Mouse (Mus musculus) C2C12 (cell line): Measurements from ENCODE around the gene Ppp1r2. TPM values are rescaled to one million over a fixed set of nuclear protein-coding genes. Genes with fewer than 3 reads are reported as not detected.
A peak's percentile ranks its signal among the peaks of the same experiment; 100 is the strongest.

ENCODE experiments used
- H3K27me3 ChIP-seq: one replicate; pipeline ENCODE4 v1.6.1; 2011; ENCODE audit not compliant: control insufficient read depth, insufficient read depth, insufficient read length
- H3K36me3 ChIP-seq: one replicate; pipeline ENCODE4 v1.6.1; 2011; ENCODE audit not compliant: control insufficient read depth, insufficient read depth
- H3K4me3 ChIP-seq: one replicate; pipeline ENCODE4 v1.5.1; 2011; ENCODE audit warnings: mild to moderate bottlenecking, control low read depth; ENCODE audit not compliant: poor library complexity, insufficient read depth, severe bottlenecking
- H3K79me2 ChIP-seq: one replicate; pipeline ENCODE4 v1.6.1; 2011; ENCODE audit not compliant: control insufficient read depth, insufficient read depth
- H3K79me3 ChIP-seq: one replicate; pipeline ENCODE4 v1.6.1; 2011; ENCODE audit warnings: low read depth, control low read depth
- H3ac ChIP-seq: one replicate; pipeline ENCODE3; 2011; ENCODE audit warnings: low read depth; ENCODE audit not compliant: control insufficient read depth, insufficient read length
- CEBPB ChIP-seq: IDR thresholded peaks from one replicate; pipeline ENCODE4 v1.6.1; 2011; ENCODE audit warnings: low read depth, mild to moderate bottlenecking, control low read depth, moderate library complexity
- CTCF ChIP-seq: IDR thresholded peaks from one replicate; pipeline ENCODE4 v1.5.1; 2011; ENCODE audit not compliant: control insufficient read depth, insufficient read depth, insufficient read length
- FOSL1 ChIP-seq: IDR thresholded peaks from one replicate; pipeline ENCODE4 v1.8.0; 2011; ENCODE audit warnings: mild to moderate bottlenecking, low read length; ENCODE audit not compliant: poor library complexity, insufficient read depth, severe bottlenecking
- MAX ChIP-seq: IDR thresholded peaks from one replicate; pipeline ENCODE4 v1.6.1; 2011; ENCODE audit warnings: mild to moderate bottlenecking, control low read depth
- MYOD1 ChIP-seq: IDR thresholded peaks from one replicate; pipeline ENCODE4 v1.6.1; 2011; ENCODE audit warnings: low read depth; ENCODE audit not compliant: control insufficient read depth, insufficient read length
- MYOG ChIP-seq: IDR thresholded peaks from one replicate; pipeline ENCODE4 v1.6.1; 2011; ENCODE audit not compliant: control insufficient read depth, insufficient read length; ENCODE audit errors: extremely low read depth
- USF1 ChIP-seq: IDR thresholded peaks from one replicate; pipeline ENCODE4 v1.6.1; 2011; ENCODE audit warnings: low read depth, mild to moderate bottlenecking, control low read depth, moderate library complexity
- polyA plus RNA-seq: library from polyadenylated mRNA; unstranded; fragments of >200 nt; fragmentation: generic; extraction: Trizol; gene quantifications from one replicate; pipeline ENCODE4 v1.2.1, GENCODE M21; 2012; ENCODE audit warnings: missing spikeins

Gene Ppp1r2
- polyA plus RNA-seq, 1 experiment: 39.9 TPM

DNA sequence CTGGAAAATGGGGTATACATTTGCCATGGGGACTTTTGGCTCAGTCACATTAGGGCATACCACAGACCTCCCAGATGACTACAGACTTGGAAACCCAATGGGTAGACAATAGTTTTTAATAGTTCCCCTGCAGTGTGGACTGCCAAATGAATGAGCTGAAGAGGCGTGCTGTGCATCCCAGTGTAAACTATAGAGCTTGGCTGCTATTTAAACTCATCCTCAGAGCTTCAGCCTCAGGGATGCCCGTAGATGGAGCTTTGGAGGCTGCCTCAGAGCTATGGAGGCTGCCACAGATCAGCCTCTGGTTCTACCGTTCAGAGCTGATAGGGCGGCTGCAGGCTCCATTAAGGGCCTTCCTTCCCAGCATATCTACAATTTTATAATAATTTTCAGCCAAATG, 40.2 kb upstream of the Ppp1r2 start:
- H3K27me3 ChIP-seq: no peaks in the 10 kb centered on the region
- H3K36me3 ChIP-seq: no peaks in the 10 kb centered on the region
- no peak overlapping the region for H3K4me3 ChIP-seq
- no peaks in the 10 kb centered on the region for H3K79me3 ChIP-seq
- TF ChIP-seq MYOD1 (no peak), MAX (no peak), CEBPB (no peak), USF1 (no peak), FOSL1 (no peak), CTCF (no peak), MYOG (no peak)
- no peak overlapping the region for H3ac ChIP-seq
- no peaks in the 10 kb centered on the region for H3K79me2 ChIP-seq

DNA sequence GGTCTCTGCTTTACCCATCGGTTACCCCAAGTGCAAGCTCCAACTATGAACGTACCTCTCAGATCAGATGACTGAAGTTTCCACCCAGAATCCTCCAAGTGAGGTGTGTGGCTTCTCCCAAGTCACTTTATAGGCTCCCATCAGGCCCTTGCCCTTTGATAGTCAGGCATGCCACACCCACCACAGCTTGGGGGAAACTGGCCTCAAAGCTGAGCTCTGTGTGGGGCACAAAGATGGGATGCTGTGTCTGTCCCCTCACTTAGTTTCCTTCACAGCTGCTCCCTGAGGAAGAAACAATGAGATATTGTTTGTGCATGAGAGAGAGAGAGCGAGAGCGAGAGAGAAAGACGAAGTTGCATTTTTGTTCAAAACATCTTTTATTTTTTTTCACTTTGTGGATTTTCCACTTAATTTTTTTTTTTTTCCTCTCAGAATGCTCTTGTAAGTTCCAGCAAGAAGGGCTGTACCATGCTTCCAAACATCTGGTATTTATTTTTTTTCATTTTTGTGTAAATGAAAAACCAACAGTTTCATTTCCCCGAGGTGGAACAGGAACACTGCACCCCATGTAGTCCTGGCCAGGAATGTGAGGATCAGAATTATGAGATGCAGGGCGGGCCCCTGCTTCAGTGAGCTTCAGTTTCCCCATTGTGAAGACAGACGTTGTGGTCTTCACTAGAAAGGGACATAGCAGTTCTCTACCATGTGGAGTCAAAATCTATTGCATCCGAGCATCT, 39.6 kb upstream of the Ppp1r2 start, which contains the start of gene Apod:
Gene Apod, minus strand, starts transcription at position 312 of the 737 bp plus-strand sequence.
- no peaks in the 10 kb centered on the region for H3K79me3 ChIP-seq
- no peak within 1 kb of the TSS for H3ac ChIP-seq
- TF ChIP-seq CEBPB (no peak), FOSL1 (no peak), USF1 (no peak), MYOG (no peak), MYOD1 (no peak), CTCF (no peak), MAX (no peak)
- no peaks in the 10 kb centered on the region for H3K36me3 ChIP-seq
- no peaks in the 10 kb centered on the region for H3K79me2 ChIP-seq
- H3K27me3 ChIP-seq: no peaks in the 10 kb centered on the region
- H3K4me3 ChIP-seq: no peak within 1 kb of the TSS

DNA sequence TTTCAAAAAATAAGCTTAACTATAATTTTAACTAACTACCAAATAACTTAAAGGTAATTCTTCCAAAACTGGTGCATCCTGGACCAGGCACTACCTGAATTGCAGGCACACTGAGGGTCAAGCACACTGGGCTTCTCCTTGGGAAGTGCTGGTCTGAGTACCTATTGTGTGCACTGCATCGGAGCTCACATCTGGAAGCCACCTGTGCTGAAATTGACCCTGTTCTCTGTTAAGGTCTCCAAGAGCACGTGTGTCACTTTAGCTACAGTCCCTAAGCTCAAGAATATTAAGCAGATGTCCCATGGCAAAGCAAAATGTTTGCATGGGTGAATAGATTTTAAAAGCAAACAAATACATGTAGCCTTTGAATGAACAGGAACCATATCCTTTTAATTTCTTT, 38.5 kb upstream of the Ppp1r2 start:
- Histone ChIP-seq H3ac (no peak overlapping the region), H3K4me3 (no peak overlapping the region), H3K79me2 (no peaks in the 10 kb centered on the region), H3K79me3 (no peaks in the 10 kb centered on the region), H3K27me3 (no peaks in the 10 kb centered on the region), H3K36me3 (no peaks in the 10 kb centered on the region)
- TF ChIP-seq CEBPB (no peak), MYOG (no peak), MYOD1 (no peak), USF1 (no peak), CTCF (no peak), MAX (no peak), FOSL1 (no peak)

DNA sequence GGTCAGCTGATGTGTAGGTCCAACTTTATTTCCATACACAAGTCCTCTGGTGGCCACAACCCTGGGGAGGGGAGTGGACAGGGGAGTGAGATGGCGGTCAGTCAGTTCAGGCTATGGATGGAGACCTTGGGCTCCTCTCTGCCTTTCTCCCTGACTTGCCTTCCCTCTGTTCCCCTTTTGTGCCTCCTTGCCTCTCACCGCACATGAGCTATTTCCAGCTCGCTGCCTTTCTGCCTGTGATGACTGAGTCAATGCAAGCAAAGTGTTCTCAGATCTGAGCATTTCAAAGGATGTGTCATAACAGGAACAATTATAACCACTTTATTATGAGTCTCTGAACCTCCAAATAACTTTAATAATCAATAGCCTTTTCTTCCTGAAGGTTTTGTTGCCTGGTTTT, 37.2 kb upstream of the Ppp1r2 start:
- Histone ChIP-seq H3K4me3 (no peak overlapping the region), H3ac (no peak overlapping the region), H3K27me3 (no peaks in the 10 kb centered on the region), H3K36me3 (no peaks in the 10 kb centered on the region), H3K79me2 (no peaks in the 10 kb centered on the region), H3K79me3 (no peaks in the 10 kb centered on the region)
- no peak for TF ChIP-seq MAX
- TF ChIP-seq USF1: no peak
- no peak for TF ChIP-seq MYOD1
- no peak for TF ChIP-seq CTCF
- no peak for TF ChIP-seq MYOG
- no peak for TF ChIP-seq CEBPB
- no peak for TF ChIP-seq FOSL1

DNA sequence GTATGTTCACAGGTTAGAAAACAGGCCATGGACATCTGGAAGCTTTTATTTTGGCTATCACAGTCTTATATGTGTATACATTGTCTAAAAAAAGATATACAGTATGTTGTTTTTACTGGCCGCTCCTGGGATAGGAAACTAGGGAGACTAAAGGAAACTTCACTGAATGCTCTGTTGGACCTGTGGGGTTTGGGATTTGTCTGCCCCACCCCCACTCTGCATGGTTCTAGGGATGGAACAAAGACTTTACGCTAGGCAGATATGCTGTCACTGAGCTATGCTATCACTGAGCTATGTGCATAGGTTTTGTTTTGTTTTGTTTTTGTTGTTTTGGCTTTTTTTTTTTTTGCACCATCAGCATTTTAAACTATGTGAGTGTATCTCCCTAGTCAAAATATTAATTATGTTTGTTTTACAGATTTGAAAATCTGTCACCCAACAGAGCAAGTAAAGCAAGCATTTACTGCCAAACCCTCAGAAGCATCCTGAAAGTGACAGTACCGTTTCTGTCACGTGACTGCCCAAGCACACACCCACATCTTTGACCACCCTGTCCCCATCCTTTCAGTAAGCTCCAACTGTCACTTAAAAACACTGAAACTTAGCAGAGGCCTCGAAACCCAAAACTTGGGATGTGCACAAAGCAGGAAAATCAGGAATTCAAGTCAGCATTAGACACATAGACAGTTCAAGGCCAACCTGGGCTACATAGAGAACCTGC, 30.3 kb upstream of the Ppp1r2 start:
- Histone ChIP-seq H3ac (no peak overlapping the region), H3K27me3 (no peaks in the 10 kb centered on the region), H3K4me3 (no peak overlapping the region), H3K36me3 (no peaks in the 10 kb centered on the region), H3K79me3 (no peaks in the 10 kb centered on the region), H3K79me2 (no peaks in the 10 kb centered on the region)
- TF ChIP-seq CEBPB: no peak
- TF ChIP-seq MAX: no peak
- no peak for TF ChIP-seq FOSL1
- TF ChIP-seq USF1: peak; percentile 54

DNA sequence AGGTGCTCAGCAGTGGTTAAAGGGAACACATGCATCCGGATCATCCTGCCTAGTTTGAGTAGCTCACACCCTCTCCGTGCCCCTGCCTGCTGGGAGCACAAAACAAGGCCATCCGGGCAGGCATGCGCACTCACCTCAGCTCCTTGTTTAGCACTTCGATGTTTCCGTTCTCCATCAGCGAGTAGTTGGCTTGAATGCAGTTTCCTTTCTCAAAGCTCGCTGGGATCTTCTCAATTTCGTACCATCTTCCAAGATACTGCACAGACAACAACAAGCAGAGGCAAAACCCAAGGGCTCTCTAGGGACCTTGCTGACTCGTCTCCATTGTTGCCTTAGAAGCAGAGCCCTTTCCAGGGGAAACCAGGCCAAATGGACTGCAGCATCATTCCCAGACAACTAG, 28.2 kb upstream of the Ppp1r2 start:
- Histone ChIP-seq H3K27me3 (no peaks in the 10 kb centered on the region), H3ac (no peak overlapping the region), H3K36me3 (no peaks in the 10 kb centered on the region), H3K4me3 (no peak overlapping the region), H3K79me3 (no peaks in the 10 kb centered on the region), H3K79me2 (no peaks in the 10 kb centered on the region)
- TF ChIP-seq USF1 (no peak), CTCF (no peak), MYOG (no peak), MAX (no peak), CEBPB (no peak), FOSL1 (no peak), MYOD1 (no peak)
